Mouse (Mus musculus): ENCODE results near the gene Slc43a3.

GRCm38 (mm10) chr2:84955435-84955834, 19.1 kb downstream of the Slc43a3 start:
- TF ChIP-seq GATA1 (IDR thresholded peaks at IDR 0.05; ENCODE audit: low read length) (no peak), TAL1 (IDR thresholded peaks at IDR 0.05; ENCODE audit: low read length) (no peak)
